Comparison of ENCODE assay signal across 8 mouse cellular contexts in the genomic region with DNA sequence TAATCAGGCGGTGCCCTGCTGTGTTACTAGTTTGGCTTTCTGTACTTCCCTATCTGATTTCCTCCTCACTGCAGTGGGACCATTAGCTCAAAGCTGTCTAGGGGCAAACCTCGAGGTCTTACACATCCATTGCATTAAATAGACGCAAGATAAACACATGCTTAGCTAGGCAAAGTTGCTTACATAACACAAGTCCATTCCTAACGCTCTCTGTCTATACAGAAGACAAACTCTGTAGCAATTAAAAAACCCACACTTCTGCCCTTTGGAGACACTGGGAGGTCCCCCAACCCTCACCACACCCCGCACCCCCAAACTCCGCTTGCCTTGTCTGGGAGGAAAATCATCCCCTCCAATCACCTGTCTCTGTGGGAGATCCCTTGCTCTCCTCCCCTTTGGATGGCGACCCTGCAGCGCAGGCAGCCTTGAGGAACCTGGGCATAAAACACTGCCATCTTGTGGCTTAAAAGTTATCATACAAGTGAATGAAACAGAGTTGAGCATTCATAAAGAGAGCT. TPM values are rescaled to one million over a fixed set of nuclear protein-coding genes. Genes with fewer than 3 reads are reported as not detected.
A peak's percentile ranks its signal among the peaks of the same experiment; 100 is the strongest.
DNase-seq lines count a peak whose midpoint lies in the region; ATAC-seq and TF ChIP-seq lines count a peak whose summit lies in the region.

No protein-coding gene starts in this region.

- no peaks in the 10 kb centered on the region for H3K4me1 ChIP-seq in ES-Bruce4 (ENCODE audit: control insufficient read depth, insufficient read depth, low read length)
- H3K4me1 ChIP-seq in heart, embryonic 11.5 days (ENCODE audit: control insufficient read depth, insufficient read depth, low read length) = no peaks in the 10 kb centered on the region

- no peaks in the 10 kb centered on the region for H3K36me3 ChIP-seq in ES-Bruce4 (ENCODE audit: control insufficient read depth, insufficient read depth, low read length, poor library complexity, severe bottlenecking)
- H3K36me3 ChIP-seq in heart, embryonic 11.5 days (ENCODE audit: control insufficient read depth, insufficient read depth, low read length) = no peaks in the 10 kb centered on the region

- TF ChIP-seq CTCF in ES-Bruce4 (IDR thresholded peaks at IDR 0.05; ENCODE audit: low read depth, low read length) = peak; percentile 66
- peak; percentile 84 for TF ChIP-seq CTCF in layer of hippocampus, adult 2 months (conservative IDR thresholded peaks at IDR 0.05)

- H3K4me3 ChIP-seq in ES-Bruce4 (ENCODE audit: low read depth, low read length) = no peak overlapping the region
- H3K4me3 ChIP-seq in heart, embryonic 11.5 days (ENCODE audit: low read depth, low read length) = no peak overlapping the region
- peak overlapping the region; percentile 23; the same call in 1 of the 2 replicates for H3K4me3 ChIP-seq in layer of hippocampus, adult 2 months

- ATAC-seq in heart, embryonic 11.5 days (replicated peaks; ENCODE audit: insufficient number of reproducible peaks, low FRiP score, low TSS enrichment) = peak; percentile 46; the same call in 1 of the 2 replicates

- no peaks in the 10 kb centered on the region for H3K9me3 ChIP-seq in ES-Bruce4 (replicated peaks; ENCODE audit: control insufficient read depth, insufficient read depth, low read length, poor library complexity, severe bottlenecking)
- H3K9me3 ChIP-seq in heart, embryonic 11.5 days (replicated peaks; ENCODE audit: control insufficient read depth, low read length) = no peaks in the 10 kb centered on the region

- TF ChIP-seq POLR2A in ES-Bruce4 (IDR thresholded peaks at IDR 0.05; ENCODE audit: insufficient read depth, low read length) = no peak

- H3K4me2 ChIP-seq in heart, embryonic 11.5 days = no peak overlapping the region

- peak; percentile 4 for DNase-seq in adrenal gland, adult 2 months
- DNase-seq in adrenal gland, adult 18-20 months (ENCODE audit: low spot score in 2 of 2) = no peak
- peak; percentile 67 to 77 for DNase-seq in cerebellum, postnatal 10 days
- DNase-seq in layer of hippocampus, adult 2 months (ENCODE audit: low spot score in 2 of 2) = peak; percentile 20 to 42
- peak; percentile 20 for DNase-seq in lung, postnatal 36 days
- peak; percentile 33 for DNase-seq in right cerebral cortex, postnatal 4 days

- no peak for TF ChIP-seq EP300 in ES-Bruce4 (IDR thresholded peaks at IDR 0.05; ENCODE audit: insufficient read depth, low read depth, low read length)

- no peaks in the 10 kb centered on the region for H3K27me3 ChIP-seq in ES-Bruce4 (ENCODE audit: control insufficient read depth, insufficient read depth, low read length, poor library complexity, severe bottlenecking)
- H3K27me3 ChIP-seq in heart, embryonic 11.5 days (ENCODE audit: control insufficient read depth, insufficient read depth, low read length) = no peaks in the 10 kb centered on the region

- WGBS in heart, embryonic 11.5 days (ENCODE audit: insufficient replicate concordance) = 21% methylated on average over 8 of the region's 8 CpGs

- H3K9ac ChIP-seq in ES-Bruce4 (ENCODE audit: low read depth, poor library complexity, severe bottlenecking) = no peak overlapping the region
- H3K9ac ChIP-seq in heart, embryonic 11.5 days (ENCODE audit: low read depth, low read length) = no peak overlapping the region

- no peak overlapping the region for H3K27ac ChIP-seq in ES-Bruce4 (ENCODE audit: insufficient read depth, low read length)
- no peak overlapping the region for H3K27ac ChIP-seq in heart, embryonic 11.5 days (ENCODE audit: low read depth, low read length)
- H3K27ac ChIP-seq in layer of hippocampus, adult 2 months = no peak overlapping the region

RNA-seq across cellular contexts. Expression of a gene that starts 33.8 kb away (rescaled TPM):
- total RNA-seq in adrenal gland, adult 2 months (2021) = 10 to 100 TPM; 14.1 to 16.9 TPM
- polyA plus RNA-seq in adrenal gland, adult 2 months (2012; rRNA removed) = 1.8 and 2.4 TPM in 2 replicates
- total RNA-seq in adrenal gland, adult 18-20 months (2021) = 10 to 100 TPM; 11.1 to 14.5 TPM
- polyA plus RNA-seq in ES-Bruce4 (2011; ENCODE audit: insufficient read depth, insufficient read length, low read depth, missing spikeins) = 16.9 and 17.5 TPM in 2 replicates
- polyA plus RNA-seq in heart, embryonic 11.5 days (2014; fragmentation: Nextera tagmentation; extraction: Ambion mirVana) = 12.7 and 14.6 TPM in 2 replicates
- 10 to 100 TPM; 19.7 to 21.5 TPM for total RNA-seq in layer of hippocampus, adult 2 months (2021)

Comparison
In these comparisons a context has a peak if more than half of its experiments do, and no peak if none do; other contexts are left out.
1. DNase-seq: peak in adrenal gland, adult 2 months (single experiment), cerebellum, postnatal 10 days (2 of 2), layer of hippocampus, adult 2 months (2 of 2), lung, postnatal 36 days (single experiment) and right cerebral cortex, postnatal 4 days (single experiment); none in adrenal gland, adult 18-20 months (0 of 2).